Mouse (Mus musculus) left cerebral cortex, adult 9 months (tissue): ENCODE results near the gene Rfpl4.
"Not testable (repeated sequence)": the region's sequence is repeated elsewhere in the genome, so short reads cannot be mapped to it uniquely, and the experiment has no call there.

Experiments used
- DNase-seq, 2 experiments: peaks; one replicate each; pipeline ENCODE4 v3.0.0; 2022; ENCODE audit warnings: low spot score in 2 of 2

The Rfpl4 gene

DNA sequence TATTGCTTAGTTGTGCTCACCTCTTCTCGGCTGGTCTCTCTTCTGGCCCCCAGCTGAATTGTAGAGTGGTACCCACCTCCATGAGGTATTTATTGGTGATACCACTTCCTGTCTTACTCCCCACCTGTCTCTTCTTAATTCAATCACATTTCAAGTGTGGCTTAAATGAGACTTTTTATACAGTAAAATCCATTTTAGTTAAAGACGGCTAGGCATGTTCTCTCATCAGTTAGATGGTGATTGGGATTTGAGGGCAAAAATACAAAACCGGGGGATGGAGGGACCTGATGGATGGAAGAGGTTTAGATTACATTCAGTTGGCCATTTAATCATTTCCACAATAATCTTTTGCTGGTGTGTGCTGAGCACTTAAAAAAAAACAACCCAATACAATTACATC lies at the start of gene Rfpl4:
Gene Rfpl4, minus strand, starts transcription at position 101 of the 400 bp plus-strand sequence.
- no peak for DNase-seq

- not testable (repeated sequence) for DNase-seq
These were observed 32.8 kb upstream of the Rfpl4 start, which contains the start of gene Vmn1r55 for GRCm38 (mm10) chr7:5149570-5149969. Vmn1r55 (minus strand) TSS chr7:5149670.

DNA sequence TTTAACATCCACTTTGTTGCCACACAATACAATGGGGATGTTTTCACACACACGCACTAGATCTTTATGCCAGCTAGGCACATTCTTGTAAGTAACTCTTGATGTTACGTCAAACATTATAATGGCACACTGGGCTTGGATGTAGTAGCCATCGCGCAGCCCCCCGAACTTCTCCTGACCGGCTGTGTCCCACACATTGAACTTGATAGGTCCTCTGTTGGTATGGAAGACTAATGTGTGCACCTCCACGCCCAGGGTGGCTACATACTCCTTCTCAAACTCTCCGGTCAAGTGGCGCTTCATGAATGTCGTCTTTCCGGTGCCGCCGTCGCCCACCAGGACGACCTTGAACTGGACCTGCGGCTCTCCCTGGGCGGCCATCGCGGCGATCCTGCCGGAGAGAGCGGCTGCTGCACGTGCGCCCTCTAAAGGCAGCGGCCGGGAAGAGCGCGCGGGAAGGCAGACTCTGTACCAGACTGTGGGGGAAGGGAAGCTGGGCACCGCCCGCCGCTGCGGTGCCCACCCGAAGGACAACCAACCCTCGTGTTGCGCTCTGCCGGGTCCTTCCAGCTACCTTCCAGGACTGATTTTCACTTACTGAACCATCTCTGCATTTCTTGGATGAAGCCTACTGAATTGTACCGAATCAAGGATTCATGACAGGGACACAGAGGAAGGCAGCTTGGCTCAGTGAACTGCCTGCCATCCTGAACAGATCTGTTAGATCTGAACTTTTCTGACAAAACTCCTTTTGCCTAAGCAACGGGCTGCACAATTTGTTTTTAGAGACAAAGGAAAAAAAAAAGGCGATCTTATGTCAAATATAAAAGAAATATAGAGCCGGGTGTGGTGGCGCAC lies 9.0 kb upstream of the Rfpl4 start, which contains the start of gene Rasl2-9:
Gene Rasl2-9, minus strand, starts transcription at position 402 of the 858 bp plus-strand sequence.
- peak; percentile 20 to 74 for DNase-seq

GRCm38 (mm10) chr7:5125078-5125477 lies 8.3 kb upstream of the Rfpl4 start:
- no peak for DNase-seq

GRCm38 (mm10) chr7:5112701-5113100 lies 4.0 kb downstream of the Rfpl4 start:
- no peak for DNase-seq

- DNase-seq = no peak
These were observed 7.4 kb downstream of the Rfpl4 start for GRCm38 (mm10) chr7:5109301-5109700.

DNA sequence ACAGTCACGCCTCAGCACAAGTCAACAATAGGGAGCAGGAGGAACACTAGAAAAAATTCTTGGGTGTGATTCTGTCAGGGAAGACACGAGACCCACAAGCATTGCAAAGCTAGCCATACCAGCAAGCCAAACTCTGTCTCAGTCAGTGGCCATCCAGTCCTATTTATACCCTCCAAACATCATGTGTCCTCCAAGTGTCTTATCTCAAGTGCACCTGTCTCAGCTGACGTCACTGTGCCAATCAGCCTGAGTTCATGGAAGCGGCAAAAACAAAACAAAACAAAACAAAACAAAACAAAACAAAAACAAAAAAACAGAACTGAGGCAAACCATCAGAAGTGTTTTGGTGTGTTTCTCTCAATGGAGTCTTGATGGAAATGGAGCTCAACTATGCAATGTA lies 8.5 kb downstream of the Rfpl4 start:
- DNase-seq = no peak

GRCm38 (mm10) chr7:5102564-5102963 lies 14.2 kb downstream of the Rfpl4 start:
- DNase-seq = no peak

DNA sequence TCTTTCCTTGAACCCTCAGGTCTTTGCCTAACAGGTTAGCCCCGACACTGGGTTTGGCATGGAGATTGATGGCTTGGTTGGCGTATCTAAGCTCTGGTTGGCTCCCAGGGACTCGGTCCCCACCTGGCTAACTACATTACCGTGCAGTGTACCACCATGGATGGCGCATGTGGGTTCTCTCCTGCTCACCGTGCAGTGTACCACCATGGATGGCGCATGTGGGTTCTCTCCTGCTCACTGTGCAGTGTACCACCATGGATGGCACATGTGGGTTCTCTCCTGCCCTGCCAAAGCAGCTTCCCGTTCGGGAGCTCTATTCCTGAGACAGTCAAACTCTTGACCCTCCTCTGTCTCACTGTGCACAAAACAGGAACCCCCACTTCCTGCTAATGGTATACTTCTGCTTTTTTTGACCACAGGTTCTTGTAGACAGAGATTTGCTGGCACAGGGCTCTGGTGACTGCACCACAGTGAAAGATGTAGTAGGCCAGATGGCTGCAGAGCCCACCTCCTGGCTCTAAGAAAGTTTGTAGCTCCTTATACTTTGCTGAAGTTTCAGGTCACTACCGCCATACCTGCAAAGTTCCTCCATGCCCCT lies 15.6 kb downstream of the Rfpl4 start:
- DNase-seq = no peak

- DNase-seq = no peak
These were observed 17.0 kb downstream of the Rfpl4 start for GRCm38 (mm10) chr7:5099796-5100195.

GRCm38 (mm10) chr7:5098769-5099168 lies 18.0 kb downstream of the Rfpl4 start:
- DNase-seq = no peak

DNA sequence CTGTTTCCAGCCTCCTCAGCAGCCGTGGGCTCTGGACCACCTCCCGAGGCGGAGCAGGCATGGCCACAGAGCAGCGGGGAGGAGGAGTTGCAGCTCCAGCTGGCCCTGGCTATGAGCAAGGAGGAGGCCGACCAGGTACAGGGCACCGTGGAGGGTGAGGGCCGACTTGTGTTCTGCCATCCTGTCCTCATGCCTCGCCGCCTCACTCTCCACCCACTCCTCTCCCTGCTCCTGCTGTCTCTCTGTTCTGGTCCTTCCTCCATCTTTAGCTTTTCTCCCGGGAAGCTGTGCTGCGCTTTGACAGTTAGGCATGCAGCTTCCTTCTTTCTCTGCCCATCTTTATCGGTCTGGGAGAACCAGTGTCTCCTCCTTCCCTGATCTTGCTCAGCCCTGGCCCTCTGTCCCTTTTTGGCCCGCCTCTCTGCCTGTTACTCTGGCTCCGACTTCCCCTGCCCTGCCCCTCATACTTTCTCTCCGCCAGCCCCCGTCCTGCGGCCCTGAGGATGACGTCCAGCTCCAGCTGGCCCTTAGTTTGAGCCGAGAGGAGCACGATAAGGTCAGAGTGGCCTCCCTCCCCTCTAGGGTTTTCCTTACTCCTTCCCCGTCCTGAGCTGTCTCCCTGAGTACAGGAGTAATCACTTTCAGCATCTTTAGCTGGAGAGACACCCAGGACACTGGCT lies 23.8 kb downstream of the Rfpl4 start:
- DNase-seq = peak in 1 of 2 experiments; percentile 50

- no peak for DNase-seq
These were observed 24.4 kb downstream of the Rfpl4 start for GRCm38 (mm10) chr7:5092381-5092780.

DNA sequence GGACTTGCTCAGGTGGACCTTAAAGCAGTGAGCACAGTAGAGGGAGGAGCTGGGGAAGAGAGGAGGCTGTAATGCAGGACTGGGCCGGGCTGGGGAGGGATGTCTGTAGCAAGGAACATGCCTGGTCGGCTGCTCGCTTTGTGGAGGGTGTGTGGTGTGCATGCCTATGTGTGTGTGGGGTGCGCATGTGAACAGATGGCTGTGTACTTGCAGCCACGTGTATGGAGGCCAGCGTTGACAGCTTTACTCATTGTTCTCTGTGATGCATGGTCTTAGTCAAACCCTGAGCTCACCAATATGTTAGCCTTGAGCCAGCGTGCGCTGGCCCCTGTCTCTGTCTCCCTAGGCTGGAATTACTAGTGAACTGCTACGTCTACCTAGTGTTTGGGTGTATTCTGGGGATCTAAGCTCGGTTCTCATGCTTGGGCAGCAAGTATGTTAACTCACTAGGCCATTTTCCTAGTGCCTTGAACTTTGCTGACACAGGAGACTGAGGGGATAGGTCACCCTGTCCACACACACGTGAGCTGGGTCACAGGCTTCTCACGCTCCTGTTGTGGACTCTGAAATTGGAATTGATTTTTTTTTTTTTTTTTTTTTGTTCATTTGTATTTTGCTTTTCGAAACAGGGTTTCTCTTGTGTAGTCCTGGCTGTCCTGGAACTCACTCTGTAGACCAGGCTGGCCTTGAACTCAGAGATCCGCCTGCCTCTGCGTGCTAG lies 25.6 kb downstream of the Rfpl4 start:
- peak in 1 of 2 experiments; percentile 62 for DNase-seq

DNA sequence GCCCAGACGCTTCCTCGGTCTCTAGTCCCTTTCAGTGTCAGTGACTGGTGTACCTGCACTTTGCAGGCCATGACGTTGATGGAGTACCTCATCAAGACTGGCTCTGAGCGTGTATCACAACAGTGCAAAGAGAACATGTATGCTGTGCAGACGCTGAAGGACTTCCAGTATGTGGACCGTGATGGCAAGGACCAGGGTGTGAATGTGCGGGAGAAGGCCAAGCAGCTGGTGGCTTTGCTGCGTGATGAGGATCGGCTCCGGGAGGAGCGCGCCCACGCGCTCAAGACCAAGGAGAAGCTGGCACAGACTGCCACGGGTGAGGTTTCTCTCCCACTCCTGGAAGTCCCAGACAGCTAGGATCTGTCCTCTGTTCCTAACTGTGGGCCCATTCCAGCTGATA lies 26.9 kb downstream of the Rfpl4 start:
- peak in 1 of 2 experiments; percentile 75 for DNase-seq

DNA sequence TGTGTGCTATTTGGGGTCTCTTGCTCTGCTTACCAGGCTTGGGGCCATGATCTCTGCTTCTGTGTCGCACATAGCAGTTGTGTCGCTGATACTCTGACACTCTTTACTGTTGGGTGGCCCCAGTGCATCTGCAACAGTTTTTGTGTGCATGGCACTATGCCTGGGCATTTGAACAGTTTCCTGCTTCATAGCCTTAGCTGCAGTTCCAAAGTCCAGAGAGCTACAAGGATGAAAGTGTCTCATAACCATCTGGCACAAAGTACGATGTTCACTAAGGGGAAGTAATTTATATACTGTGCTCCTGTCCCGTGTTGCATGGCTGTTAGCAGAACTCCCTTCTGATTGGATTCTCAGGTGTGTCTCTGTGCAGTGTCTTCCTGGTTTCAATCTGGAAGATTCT lies 28.9 kb downstream of the Rfpl4 start:
- no peak for DNase-seq

GRCm38 (mm10) chr7:5086921-5087440 lies 29.8 kb downstream of the Rfpl4 start:
- DNase-seq = no peak

GRCm38 (mm10) chr7:5085512-5085911 lies 31.2 kb downstream of the Rfpl4 start:
- no peak for DNase-seq

DNA sequence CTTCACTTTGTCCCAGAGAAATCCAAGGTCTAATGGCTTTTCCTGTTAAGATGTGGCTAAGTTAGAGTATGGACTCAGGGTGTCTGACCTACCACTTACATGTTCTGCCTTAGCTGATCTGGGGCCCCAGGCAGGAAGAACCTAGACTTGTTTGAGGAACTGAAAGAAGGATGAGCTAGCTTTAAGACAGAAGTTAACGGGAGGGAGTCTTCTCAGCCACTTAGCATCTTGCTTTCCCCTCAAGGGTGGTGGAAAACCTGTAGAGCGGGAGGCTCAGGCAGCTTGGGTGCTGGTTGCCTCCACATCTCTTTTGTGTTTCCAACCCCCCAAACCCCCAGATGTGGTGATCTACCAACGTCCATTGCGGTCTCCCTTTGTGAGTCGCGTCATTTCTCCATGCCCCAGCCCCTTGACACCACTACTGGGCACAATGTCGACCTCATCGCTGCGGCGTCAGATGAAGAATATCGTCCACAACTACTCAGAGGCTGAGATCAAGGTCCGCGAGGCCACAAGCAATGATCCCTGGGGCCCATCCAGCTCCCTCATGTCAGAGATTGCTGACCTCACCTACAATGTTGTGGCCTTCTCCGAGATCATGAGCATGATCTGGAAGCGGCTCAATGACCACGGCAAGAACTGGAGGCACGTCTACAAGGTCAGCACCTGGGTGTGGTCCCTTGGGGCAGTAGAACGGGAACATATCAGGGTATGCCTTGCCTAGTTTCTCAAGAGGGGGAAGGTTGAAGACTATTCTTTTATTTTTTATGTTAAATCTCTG lies 33.2 kb downstream of the Rfpl4 start:
- DNase-seq = no peak

DNA sequence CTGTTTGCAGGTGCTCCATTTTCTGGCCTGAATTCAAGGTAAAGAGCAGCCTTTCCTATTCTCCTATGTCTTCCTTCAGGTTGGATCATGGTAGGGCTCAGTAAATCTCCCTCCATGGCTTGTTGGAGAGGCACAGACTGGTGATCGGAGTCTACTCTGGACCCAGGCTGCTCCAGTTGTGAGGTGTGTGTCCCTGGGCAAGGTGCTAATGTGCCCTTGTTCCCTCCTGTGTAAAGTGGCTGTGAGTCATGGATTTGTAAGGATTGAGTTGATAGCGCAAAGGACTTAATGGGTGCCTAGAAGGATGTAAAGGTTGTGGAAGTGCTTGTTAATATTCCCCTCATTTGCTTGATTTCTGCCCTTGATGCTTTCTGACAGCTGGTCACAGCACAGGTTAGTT lies 34.8 kb downstream of the Rfpl4 start:
- no peak for DNase-seq

DNA sequence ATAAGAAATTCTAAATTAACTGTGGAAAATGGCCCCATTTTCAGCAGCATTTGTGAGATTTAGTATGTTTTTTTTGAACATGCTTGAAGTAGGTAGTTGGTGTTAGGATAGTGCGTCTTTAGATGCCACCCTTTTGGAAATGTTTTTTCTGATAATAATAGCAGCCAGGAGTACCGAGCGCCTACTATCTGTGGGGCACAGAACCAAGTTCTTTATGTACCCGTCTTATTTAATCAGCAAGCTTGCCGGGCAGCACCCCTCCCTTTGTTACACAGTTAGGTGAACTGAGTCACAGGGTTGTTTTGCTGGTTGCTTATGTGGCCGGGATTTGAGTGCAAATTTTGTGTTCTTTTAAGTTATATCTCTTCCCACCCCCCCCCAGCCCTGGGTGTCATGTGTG lies 35.5 kb downstream of the Rfpl4 start:
- DNase-seq = no peak
